Mouse (Mus musculus) thymus, adult 2 months (tissue): ENCODE measurements around the gene Nup85.

ENCODE experiments used
- CTCF ChIP-seq: fragments of 200-500 bp; IDR thresholded peaks from 2 replicates; pipeline ENCODE4 v1.5.1; 2012; ENCODE audit warnings: mild to moderate bottlenecking, control low read depth, low read length, moderate library complexity, borderline replicate concordance; ENCODE audit not compliant: control insufficient read depth, poor library complexity, insufficient read depth; ENCODE audit errors: extremely low read depth
- POLR2A ChIP-seq: fragments of 200-500 bp; IDR thresholded peaks from 2 replicates; pipeline ENCODE4 v1.6.1; 2012; ENCODE audit warnings: mild to moderate bottlenecking, low read length, control low read depth, moderate library complexity; ENCODE audit not compliant: control insufficient read depth, poor library complexity, insufficient read depth; ENCODE audit errors: extremely low read depth

- TF ChIP-seq CTCF (no peak), POLR2A (no peak)
Measured at GRCm38 (mm10) chr11:115534759-115535371, 29.4 kb upstream of the Nup85 start.
